Mouse (Mus musculus) ES-Bruce4 (cell line): ENCODE data around the gene Oprm1. TPM values are rescaled to one million over a fixed set of nuclear protein-coding genes. Genes with fewer than 3 reads are reported as not detected.

Experiments
- H3K27ac ChIP-seq: 2 replicates; pipeline ENCODE4 v1.5.1; 2012; ENCODE audit warnings: low read length, inconsistent platforms; ENCODE audit not compliant: insufficient read depth
- H3K27me3 ChIP-seq: 2 replicates; pipeline ENCODE4 v1.6.1; 2012; ENCODE audit warnings: mild to moderate bottlenecking, low read length, inconsistent platforms; ENCODE audit not compliant: control insufficient read depth, poor library complexity, insufficient read depth, severe bottlenecking
- H3K36me3 ChIP-seq: 2 replicates; pipeline ENCODE4 v1.6.1; 2012; ENCODE audit warnings: inconsistent platforms, mild to moderate bottlenecking, low read length, moderate library complexity; ENCODE audit not compliant: control insufficient read depth, poor library complexity, insufficient read depth, severe bottlenecking
- H3K4me1 ChIP-seq: one replicate; pipeline ENCODE4 v1.8.1; 2011; ENCODE audit warnings: low read length; ENCODE audit not compliant: control insufficient read depth, insufficient read depth
- H3K4me3 ChIP-seq: 2 replicates; pipeline ENCODE4 v1.5.1; 2011; ENCODE audit warnings: low read depth, mild to moderate bottlenecking, low read length
- H3K9ac ChIP-seq: 2 replicates; pipeline ENCODE4 v1.6.1; 2012; ENCODE audit warnings: low read depth, mild to moderate bottlenecking, inconsistent platforms; ENCODE audit not compliant: poor library complexity, severe bottlenecking
- H3K9me3 ChIP-seq: replicated peaks from 2 replicates; pipeline ENCODE4 v1.6.1; 2012; ENCODE audit warnings: mild to moderate bottlenecking, low read length, inconsistent platforms; ENCODE audit not compliant: control insufficient read depth, poor library complexity, insufficient read depth, severe bottlenecking
- CTCF ChIP-seq: IDR thresholded peaks from one replicate; pipeline ENCODE4 v1.8.1; 2011; ENCODE audit warnings: low read depth, low read length
- EP300 ChIP-seq: IDR thresholded peaks from 2 replicates; pipeline ENCODE4 v1.6.1; 2011; ENCODE audit warnings: low read depth, low read length; ENCODE audit not compliant: insufficient read depth
- POLR2A ChIP-seq: IDR thresholded peaks from one replicate; pipeline ENCODE4 v1.8.1; 2011; ENCODE audit warnings: low read length; ENCODE audit not compliant: insufficient read depth
- polyA plus RNA-seq: library from polyadenylated mRNA; stranded (reverse); fragments of >200 nt; gene quantifications from 2 replicates; pipeline ENCODE4 v1.2.4, GENCODE M21; 2011; ENCODE audit warnings: low read depth; ENCODE audit not compliant: missing spikeins, insufficient read depth, insufficient read length

Oprm1 gene
- polyA plus RNA-seq, 1 experiment, result not detected

- H3K9ac ChIP-seq, result no peak overlapping the region
- no peak overlapping the region for H3K27ac ChIP-seq
- no peak overlapping the region for H3K4me3 ChIP-seq
- TF ChIP-seq CTCF (no peak), EP300 (no peak), POLR2A (no peak)
- no peaks in the 10 kb centered on the region for H3K36me3 ChIP-seq
- no peaks in the 10 kb centered on the region for H3K9me3 ChIP-seq
- no peaks in the 10 kb centered on the region for H3K4me1 ChIP-seq
- no peaks in the 10 kb centered on the region for H3K27me3 ChIP-seq
Measured at GRCm38 (mm10) chr10:6928905-6929304, 170.6 kb downstream of the Oprm1 start.

GRCm38 (mm10) chr10:6930398-6930797, 172.1 kb downstream of the Oprm1 start:
- no peak overlapping the region for H3K4me3 ChIP-seq
- no peak overlapping the region for H3K9ac ChIP-seq
- no peaks in the 10 kb centered on the region for H3K27me3 ChIP-seq
- H3K9me3 ChIP-seq, result no peaks in the 10 kb centered on the region
- TF ChIP-seq POLR2A (no peak), EP300 (no peak), CTCF (no peak)
- H3K36me3 ChIP-seq, result no peaks in the 10 kb centered on the region
- H3K4me1 ChIP-seq, result no peaks in the 10 kb centered on the region
- no peak overlapping the region for H3K27ac ChIP-seq

GRCm38 (mm10) chr10:6930889-6931288, 172.6 kb downstream of the Oprm1 start:
- no peak for TF ChIP-seq CTCF
- TF ChIP-seq POLR2A, result no peak
- TF ChIP-seq EP300, result no peak
- Histone ChIP-seq H3K4me1 (no peaks in the 10 kb centered on the region), H3K36me3 (no peaks in the 10 kb centered on the region), H3K27ac (no peak overlapping the region), H3K9ac (no peak overlapping the region), H3K4me3 (no peak overlapping the region), H3K27me3 (no peaks in the 10 kb centered on the region), H3K9me3 (no peaks in the 10 kb centered on the region)

GRCm38 (mm10) chr10:6934776-6935175, 176.5 kb downstream of the Oprm1 start:
- Histone ChIP-seq H3K9ac (no peak overlapping the region), H3K36me3 (no peaks in the 10 kb centered on the region), H3K4me1 (no peaks in the 10 kb centered on the region), H3K27ac (no peak overlapping the region), H3K4me3 (no peak overlapping the region), H3K9me3 (no peaks in the 10 kb centered on the region), H3K27me3 (no peaks in the 10 kb centered on the region)
- TF ChIP-seq CTCF, result no peak
- no peak for TF ChIP-seq EP300
- no peak for TF ChIP-seq POLR2A

- no peaks in the 10 kb centered on the region for H3K36me3 ChIP-seq
- H3K4me1 ChIP-seq, result no peaks in the 10 kb centered on the region
- no peak overlapping the region for H3K27ac ChIP-seq
- H3K9me3 ChIP-seq, result no peaks in the 10 kb centered on the region
- no peak overlapping the region for H3K4me3 ChIP-seq
- no peaks in the 10 kb centered on the region for H3K27me3 ChIP-seq
- TF ChIP-seq POLR2A (no peak), EP300 (no peak), CTCF (no peak)
- no peak overlapping the region for H3K9ac ChIP-seq
Measured at GRCm38 (mm10) chr10:6936671-6937425, 178.5 kb downstream of the Oprm1 start.

- H3K9me3 ChIP-seq, result no peaks in the 10 kb centered on the region
- no peaks in the 10 kb centered on the region for H3K36me3 ChIP-seq
- H3K4me1 ChIP-seq, result no peaks in the 10 kb centered on the region
- no peak for TF ChIP-seq CTCF
- no peak for TF ChIP-seq POLR2A
- TF ChIP-seq EP300, result no peak
- H3K27me3 ChIP-seq, result no peaks in the 10 kb centered on the region
- H3K4me3 ChIP-seq, result no peak overlapping the region
- no peak overlapping the region for H3K27ac ChIP-seq
- no peak overlapping the region for H3K9ac ChIP-seq
Measured at GRCm38 (mm10) chr10:6953115-6953514, 194.8 kb downstream of the Oprm1 start.
